Mouse (Mus musculus) left cerebral cortex, adult 9 months (tissue): ENCODE measurements around the gene Raet1e.
"Not testable (repeated sequence)": the region's sequence is repeated elsewhere in the genome, so short reads cannot be mapped to it uniquely, and the experiment has no call there.

Experiments used
- DNase-seq, 2 experiments: peaks; one replicate each; pipeline ENCODE4 v3.0.0; 2022; ENCODE audit warnings: low spot score in 2 of 2

Gene Raet1e

GRCm38 (mm10) chr10:22165328-22166003, 7.1 kb downstream of the Raet1e start:
- DNase-seq, result not testable (repeated sequence)

- not testable (repeated sequence) for DNase-seq
Observed at GRCm38 (mm10) chr10:22166025-22166424, 7.7 kb downstream of the Raet1e start.

- DNase-seq, result not testable (repeated sequence)
Observed at GRCm38 (mm10) chr10:22167061-22167460, 8.7 kb downstream of the Raet1e start.

- not testable (repeated sequence) for DNase-seq
Observed at GRCm38 (mm10) chr10:22169116-22169515, 10.7 kb downstream of the Raet1e start.

- DNase-seq, result not testable (repeated sequence)
Observed at GRCm38 (mm10) chr10:22172431-22173334, 14.3 kb downstream of the Raet1e start.

- not testable (repeated sequence) for DNase-seq
Observed at GRCm38 (mm10) chr10:22173335-22174189, 15.2 kb downstream of the Raet1e start.

- DNase-seq, result not testable (repeated sequence)
Observed at GRCm38 (mm10) chr10:22174190-22174487, 15.8 kb downstream of the Raet1e start.

- DNase-seq, result not testable (repeated sequence)
Observed at GRCm38 (mm10) chr10:22176515-22176914, 18.1 kb downstream of the Raet1e start.

- DNase-seq, result not testable (repeated sequence)
Observed at GRCm38 (mm10) chr10:22191035-22191434, 32.7 kb downstream of the Raet1e start.

GRCm38 (mm10) chr10:22201352-22201751, 43.0 kb downstream of the Raet1e start:
- DNase-seq, result not testable (repeated sequence)

- not testable (repeated sequence) for DNase-seq
Observed at GRCm38 (mm10) chr10:22202784-22203583, 44.6 kb downstream of the Raet1e start.

GRCm38 (mm10) chr10:22206443-22206842, 48.1 kb downstream of the Raet1e start:
- not testable (repeated sequence) for DNase-seq

GRCm38 (mm10) chr10:22212012-22212696, 53.8 kb downstream of the Raet1e start:
- DNase-seq, result peak in 1 of 2 experiments; percentile 29

- DNase-seq, result peak; percentile 28 to 29
Observed at GRCm38 (mm10) chr10:22223474-22224349, 65.3 kb downstream of the Raet1e start.

GRCm38 (mm10) chr10:22265060-22265459, 106.7 kb downstream of the Raet1e start:
- no peak for DNase-seq

GRCm38 (mm10) chr10:22270879-22271786, 112.8 kb downstream of the Raet1e start:
- DNase-seq, result not testable (repeated sequence)

GRCm38 (mm10) chr10:22272914-22273683, 114.7 kb downstream of the Raet1e start:
- not testable (repeated sequence) for DNase-seq
